Mouse (Mus musculus) heart, postnatal 36 days (tissue): Measurements from ENCODE around the gene Fgf9. TPM values are rescaled to one million over a fixed set of nuclear protein-coding genes. Genes with fewer than 3 reads are reported as not detected.

Experiments
- total RNA-seq, 2 experiments: library from RNA; stranded (reverse); gene quantifications; 2 replicates each; pipeline ENCODE4 v1.2.3; 2021

The Fgf9 gene
- total RNA-seq, 2 experiments from 2014 or later: 8.4 to 12.1 TPM

Other genes starting within 250 kb of the Fgf9 start
- gene Ska3, start 244.4 kb upstream of the Fgf9 start, total RNA-seq: under 1 TPM; 0.22 to 0.47 TPM
- 10 to 100 TPM; 71.7 to 73.0 TPM for gene Mrpl57, start 244.3 kb upstream of the Fgf9 start, total RNA-seq
- 1 to 10 TPM; 8.3 to 10.0 TPM for gene Zdhhc20, start 180.3 kb upstream of the Fgf9 start, total RNA-seq
- 10 to 100 TPM; 74.9 to 81.6 TPM for gene Micu2, start 71.3 kb upstream of the Fgf9 start, total RNA-seq